Mouse (Mus musculus): ENCODE results near the gene Rgs3. TPM values are rescaled to one million over a fixed set of nuclear protein-coding genes. Genes with fewer than 3 reads are reported as not detected.

Rgs3 gene
- polyA plus RNA-seq, 1 experiment, result 45.8 TPM

- no peak overlapping the region for H3K4me3 ChIP-seq (ENCODE audit: low read depth, low read length)
- H3K27me3 ChIP-seq (ENCODE audit: control insufficient read depth, insufficient read depth, low read length), result no peaks in the 10 kb centered on the region
- H3K36me3 ChIP-seq (ENCODE audit: control insufficient read depth, insufficient read depth, low read length), result peaks cover 52% of the 10 kb centered on the region
- 71% methylated on average over 9 of the region's 9 CpGs for WGBS
- TF ChIP-seq CTCF (IDR thresholded peaks at IDR 0.05; ENCODE audit: extremely low read depth, insufficient read length, insufficient replicate concordance, low read depth, low read length) (no peak), POLR2A (IDR thresholded peaks at IDR 0.05; ENCODE audit: low read depth, low read length) (no peak)
- no peak overlapping the region for H3K27ac ChIP-seq (ENCODE audit: insufficient read depth, low read depth, low read length)
- no peaks in the 10 kb centered on the region; the same call in 1 of the 2 replicates for H3K4me1 ChIP-seq (ENCODE audit: control insufficient read depth, insufficient read depth, insufficient read length, low read length)
Measured at GRCm38 (mm10) chr4:62703151-62703550, 143.5 kb downstream of the Rgs3 start.

GRCm38 (mm10) chr4:62704204-62704603, 144.6 kb downstream of the Rgs3 start:
- WGBS, result 86% methylated on average over 13 of the region's 13 CpGs
- no peak overlapping the region for H3K27ac ChIP-seq (ENCODE audit: insufficient read depth, low read depth, low read length)

GRCm38 (mm10) chr4:62705013-62705412, 145.4 kb downstream of the Rgs3 start:
- H3K27me3 ChIP-seq (ENCODE audit: control insufficient read depth, insufficient read depth, low read length), result no peaks in the 10 kb centered on the region
- H3K36me3 ChIP-seq (ENCODE audit: control insufficient read depth, insufficient read depth, low read length), result peaks cover 37% of the 10 kb centered on the region
- TF ChIP-seq POLR2A (IDR thresholded peaks at IDR 0.05; ENCODE audit: low read depth, low read length), result no peak
- TF ChIP-seq CTCF (IDR thresholded peaks at IDR 0.05; ENCODE audit: extremely low read depth, insufficient read length, insufficient replicate concordance, low read depth, low read length), result no peak
- WGBS, result 83% methylated on average over 10 of the region's 10 CpGs
- no peaks in the 10 kb centered on the region; the same call in 1 of the 2 replicates for H3K4me1 ChIP-seq (ENCODE audit: control insufficient read depth, insufficient read depth, insufficient read length, low read length)
- H3K27ac ChIP-seq (ENCODE audit: insufficient read depth, low read depth, low read length), result no peak overlapping the region
- H3K4me3 ChIP-seq (ENCODE audit: low read depth, low read length), result no peak overlapping the region

More at GRCm38 (mm10) chr4:62704204-62704603, 144.6 kb downstream of the Rgs3 start:
- Histone ChIP-seq H3K27me3 (ENCODE audit: control insufficient read depth, insufficient read depth, low read length) (no peaks in the 10 kb centered on the region), H3K4me3 (ENCODE audit: low read depth, low read length) (no peak overlapping the region), H3K36me3 (ENCODE audit: control insufficient read depth, insufficient read depth, low read length) (peaks cover 44% of the 10 kb centered on the region), H3K4me1 (ENCODE audit: control insufficient read depth, insufficient read depth, insufficient read length, low read length) (no peaks in the 10 kb centered on the region; the same call in 1 of the 2 replicates)
- TF ChIP-seq POLR2A (IDR thresholded peaks at IDR 0.05; ENCODE audit: low read depth, low read length) (no peak), CTCF (IDR thresholded peaks at IDR 0.05; ENCODE audit: extremely low read depth, insufficient read length, insufficient replicate concordance, low read depth, low read length) (no peak)

- H3K27ac ChIP-seq (ENCODE audit: insufficient read depth, low read depth, low read length), result no peak overlapping the region
- H3K27me3 ChIP-seq (ENCODE audit: control insufficient read depth, insufficient read depth, low read length), result no peaks in the 10 kb centered on the region
- peaks cover 29% of the 10 kb centered on the region for H3K36me3 ChIP-seq (ENCODE audit: control insufficient read depth, insufficient read depth, low read length)
- no peak for TF ChIP-seq POLR2A (IDR thresholded peaks at IDR 0.05; ENCODE audit: low read depth, low read length)
- no peak for TF ChIP-seq CTCF (IDR thresholded peaks at IDR 0.05; ENCODE audit: extremely low read depth, insufficient read length, insufficient replicate concordance, low read depth, low read length)
- no peaks in the 10 kb centered on the region; the same call in 1 of the 2 replicates for H3K4me1 ChIP-seq (ENCODE audit: control insufficient read depth, insufficient read depth, insufficient read length, low read length)
- WGBS, result 67% methylated on average over 3 of the region's 3 CpGs
- no peak overlapping the region for H3K4me3 ChIP-seq (ENCODE audit: low read depth, low read length)
Measured at GRCm38 (mm10) chr4:62705749-62706148, 146.1 kb downstream of the Rgs3 start.

- no peak overlapping the region for H3K27ac ChIP-seq (ENCODE audit: insufficient read depth, low read depth, low read length)
- H3K27me3 ChIP-seq (ENCODE audit: control insufficient read depth, insufficient read depth, low read length), result no peaks in the 10 kb centered on the region
- H3K4me1 ChIP-seq (ENCODE audit: control insufficient read depth, insufficient read depth, insufficient read length, low read length), result no peaks in the 10 kb centered on the region; the same call in 1 of the 2 replicates
- no peak overlapping the region for H3K4me3 ChIP-seq (ENCODE audit: low read depth, low read length)
- TF ChIP-seq CTCF (IDR thresholded peaks at IDR 0.05; ENCODE audit: extremely low read depth, insufficient read length, insufficient replicate concordance, low read depth, low read length) (no peak), POLR2A (IDR thresholded peaks at IDR 0.05; ENCODE audit: low read depth, low read length) (no peak)
- peaks cover 15% of the 10 kb centered on the region for H3K36me3 ChIP-seq (ENCODE audit: control insufficient read depth, insufficient read depth, low read length)
- WGBS, result 90% methylated on average over 7 of the region's 7 CpGs
Measured at GRCm38 (mm10) chr4:62708084-62708483, 148.4 kb downstream of the Rgs3 start.

- no peak overlapping the region for H3K4me3 ChIP-seq (ENCODE audit: low read depth, low read length)
- no peak overlapping the region for H3K27ac ChIP-seq (ENCODE audit: insufficient read depth, low read depth, low read length)
- 71% methylated on average over 1 of the region's 1 CpGs for WGBS
- no peaks in the 10 kb centered on the region; the same call in 1 of the 2 replicates for H3K4me1 ChIP-seq (ENCODE audit: control insufficient read depth, insufficient read depth, insufficient read length, low read length)
- TF ChIP-seq POLR2A (IDR thresholded peaks at IDR 0.05; ENCODE audit: low read depth, low read length), result no peak
- TF ChIP-seq CTCF (IDR thresholded peaks at IDR 0.05; ENCODE audit: extremely low read depth, insufficient read length, insufficient replicate concordance, low read depth, low read length), result no peak
- H3K27me3 ChIP-seq (ENCODE audit: control insufficient read depth, insufficient read depth, low read length), result no peaks in the 10 kb centered on the region
- peaks cover 6% of the 10 kb centered on the region for H3K36me3 ChIP-seq (ENCODE audit: control insufficient read depth, insufficient read depth, low read length)
Measured at GRCm38 (mm10) chr4:62708994-62709393, 149.3 kb downstream of the Rgs3 start.

GRCm38 (mm10) chr4:62709448-62709847, 149.8 kb downstream of the Rgs3 start:
- Histone ChIP-seq H3K27me3 (ENCODE audit: control insufficient read depth, insufficient read depth, low read length) (no peaks in the 10 kb centered on the region), H3K4me1 (ENCODE audit: control insufficient read depth, insufficient read depth, insufficient read length, low read length) (no peaks in the 10 kb centered on the region), H3K36me3 (ENCODE audit: control insufficient read depth, insufficient read depth, low read length) (peaks cover 2% of the 10 kb centered on the region), H3K4me3 (ENCODE audit: low read depth, low read length) (no peak overlapping the region), H3K27ac (ENCODE audit: insufficient read depth, low read depth, low read length) (no peak overlapping the region)
- TF ChIP-seq CTCF (IDR thresholded peaks at IDR 0.05; ENCODE audit: extremely low read depth, insufficient read length, insufficient replicate concordance, low read depth, low read length) (no peak), POLR2A (IDR thresholded peaks at IDR 0.05; ENCODE audit: low read depth, low read length) (no peak)
- WGBS, result 80% methylated on average over 5 of the region's 5 CpGs

Data from small intestine, adult 2 months (tissue).